Mouse (Mus musculus) lung, adult 10 weeks (tissue): ENCODE data around the gene Gab1. TPM values are rescaled to one million over a fixed set of nuclear protein-coding genes. Genes with fewer than 3 reads are reported as not detected.

Experiments used
- polyA plus RNA-seq: library from polyadenylated mRNA; stranded (reverse); fragments of 350-450 nt; fragmentation: Illumina TruSeq; extraction: RNeasy Lipid Tissue Mini Kit (QIAGEN cat#74804); gene quantifications from one replicate; pipeline ENCODE4 v1.2.3, GENCODE M21; 2014; ENCODE audit warnings: low read depth, low replicate concordance; ENCODE audit not compliant: insufficient read depth

The Gab1 gene
- 15.0 TPM for polyA plus RNA-seq

DNA sequence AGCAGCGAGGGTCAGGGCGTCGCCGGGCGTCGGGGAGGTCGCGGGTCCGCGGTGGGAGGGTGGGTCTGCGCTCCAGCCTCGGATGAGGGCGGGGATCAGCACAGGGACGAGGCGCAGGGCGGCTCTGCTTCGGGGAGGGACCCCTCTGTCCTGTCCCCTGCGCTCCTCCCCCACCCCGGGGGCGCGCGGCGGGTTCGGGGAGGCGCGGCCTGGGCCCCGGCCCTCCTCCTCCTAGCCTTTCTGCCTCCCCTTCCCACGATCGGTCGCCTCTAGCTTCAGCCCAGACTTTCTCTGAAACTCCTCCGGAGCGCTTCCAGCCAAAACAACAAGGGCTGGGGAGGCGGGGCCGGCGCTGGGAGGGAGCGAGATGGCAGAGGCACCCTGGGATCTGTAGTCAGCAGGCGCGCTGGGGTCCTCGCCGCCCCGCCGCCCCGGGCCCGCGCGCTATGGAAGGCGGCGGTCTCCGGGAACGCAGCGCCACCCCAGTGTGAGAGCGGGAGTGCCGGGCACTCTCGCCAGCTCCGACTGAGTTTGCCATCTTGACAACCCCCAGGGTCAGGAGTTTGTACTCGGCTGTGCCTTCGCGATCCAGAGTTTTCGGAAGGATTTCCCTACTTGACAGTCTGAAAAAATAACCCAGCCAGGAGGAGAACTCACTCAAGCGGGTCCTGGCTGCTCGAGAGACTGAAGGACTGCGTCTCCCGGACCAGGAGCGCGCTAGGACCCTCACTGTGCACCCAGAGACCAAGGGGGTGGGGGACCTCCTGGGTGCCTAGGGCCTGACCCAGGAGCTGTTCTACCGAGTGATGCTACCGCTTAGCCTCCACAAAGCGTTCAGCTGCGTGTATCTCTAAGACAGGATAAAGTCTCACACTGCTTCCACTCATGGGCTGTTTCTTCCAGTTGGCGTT lies at the start of gene Gab1:
Gab1 (minus strand) TSS at position 324 of the 911 bp plus-strand sequence.

DNA sequence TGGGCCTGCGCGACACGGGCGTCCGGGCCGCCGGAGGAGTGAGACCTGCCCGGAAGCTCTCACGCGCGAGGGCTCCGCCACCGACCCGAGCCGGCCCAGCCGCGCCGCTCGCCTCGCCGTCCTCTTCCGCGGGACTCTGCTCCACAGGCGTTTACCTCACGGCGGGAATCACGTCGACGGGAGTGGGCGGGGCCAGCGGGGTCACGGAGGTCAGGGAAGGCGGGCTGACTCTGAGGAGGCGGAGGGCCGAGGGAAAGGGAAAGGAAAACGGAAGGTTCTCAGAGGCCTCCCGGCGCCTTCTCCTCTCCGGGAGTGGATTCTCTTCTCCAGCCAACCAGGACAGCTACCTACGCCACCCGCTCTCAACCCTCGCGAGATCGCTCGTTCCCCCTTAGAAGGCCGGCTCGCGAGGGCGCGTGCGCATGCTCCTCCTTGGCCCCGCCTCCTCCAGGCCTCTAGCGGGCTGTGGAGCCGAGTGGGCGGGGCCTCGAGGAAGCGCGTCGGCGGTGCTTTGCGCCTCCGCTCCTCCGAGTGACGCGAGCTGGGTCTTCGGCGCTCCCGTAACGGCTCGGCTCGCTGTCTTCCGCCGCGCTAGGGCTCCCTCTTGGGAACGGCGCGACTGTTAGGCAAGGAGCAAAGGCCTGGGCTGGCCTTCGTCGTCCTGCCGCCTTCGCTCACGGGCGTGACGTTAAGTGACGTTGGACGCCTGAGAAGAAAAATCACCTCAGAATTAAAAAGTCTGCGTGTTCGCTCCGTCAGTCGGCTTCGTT lies 141.0 kb downstream of the Gab1 start, which contains the start of gene Smarca5:
Smarca5 (minus strand) TSS at position 343 of the 770 bp plus-strand sequence.

Other genes with a start within 250 kb of the Gab1 start
- 16.0 TPM for gene Smarca5, start 141.0 kb downstream of the Gab1 start, polyA plus RNA-seq
- gene Usp38, start 134.4 kb upstream of the Gab1 start, polyA plus RNA-seq, result 7.5 TPM